Mouse (Mus musculus) heart, postnatal 0 days (tissue): ENCODE data around the gene Ccnd1.

Experiments
- CTCF ChIP-seq: IDR thresholded peaks from 2 replicates; pipeline ENCODE4 v1.5.1; 2016; ENCODE audit warnings: antibody characterized with exemption, control low read depth, low read depth
- EP300 ChIP-seq: IDR thresholded peaks from 2 replicates; pipeline ENCODE4 v1.6.1; 2016; ENCODE audit warnings: antibody characterized with exemption, low read depth

DNA sequence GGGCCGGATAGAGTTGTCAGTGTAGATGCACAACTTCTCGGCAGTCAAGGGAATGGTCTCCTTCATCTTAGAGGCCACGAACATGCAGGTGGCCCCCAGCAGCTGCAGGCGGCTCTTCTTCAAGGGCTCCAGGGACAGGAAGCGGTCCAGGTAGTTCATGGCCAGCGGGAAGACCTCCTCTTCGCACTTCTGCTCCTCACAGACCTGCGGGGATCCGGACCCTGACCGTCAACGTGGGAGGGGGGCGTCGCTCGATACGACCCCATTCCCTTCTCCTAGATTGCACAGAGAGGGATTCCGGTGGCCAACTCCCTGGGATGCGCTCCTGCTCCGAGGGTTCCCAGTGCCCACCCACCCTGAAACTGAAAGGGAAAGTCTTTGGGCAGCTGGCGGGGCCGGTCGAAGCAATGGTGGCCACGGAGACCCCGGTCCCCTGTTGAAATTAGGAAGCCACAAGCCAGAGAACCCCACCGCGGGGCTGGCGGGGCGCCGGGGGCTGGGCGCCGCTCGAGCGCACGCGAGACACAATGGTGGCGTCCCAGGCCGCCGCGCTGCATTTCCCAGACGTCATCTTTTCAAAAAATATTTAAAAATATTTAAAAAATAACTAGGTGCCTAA lies 1.7 kb downstream of the Ccnd1 start:
- TF ChIP-seq CTCF (no peak), EP300 (no peak)
